Mouse (Mus musculus): ENCODE measurements around the gene Naa20. TPM values are rescaled to one million over a fixed set of nuclear protein-coding genes. Genes with fewer than 3 reads are reported as not detected.
A peak's percentile ranks its signal among the peaks of the same experiment; 100 is the strongest.

The Naa20 gene
- total RNA-seq (2014; rRNA removed) (25.8 and 29.2 TPM in 2 replicates), polyA plus RNA-seq (2012; rRNA removed) (14.4 and 14.6 TPM in 2 replicates)

GRCm38 (mm10) chr2:145901861-145902260 is at the start of gene Naa20:
Gene Naa20 (plus strand): TSS chr2:145902099.
- peak within 1 kb of the TSS; percentile 80; the same call in 1 of the 2 replicates for H3K4me3 ChIP-seq (ENCODE audit: insufficient read depth, low read depth, low read length)
- no peak within 1 kb of the TSS for H3K27ac ChIP-seq (replicated peaks; ENCODE audit: insufficient read depth, low read depth, low read length)
- H3K27me3 ChIP-seq (ENCODE audit: control insufficient read depth, insufficient read depth, low read length) = no peaks in the 10 kb centered on the region
- no peak within 1 kb of the TSS for H3K9ac ChIP-seq (ENCODE audit: low read depth, low read length)
- 94% methylated on average over 6 of the region's 6 CpGs for WGBS
- peaks cover 22% of the 10 kb centered on the region; the same call in 1 of the 2 replicates for H3K79me2 ChIP-seq (ENCODE audit: control insufficient read depth, insufficient read depth, low read length)
- TF ChIP-seq CTCF (IDR thresholded peaks at IDR 0.05; ENCODE audit: low read depth, low read length) = no peak
- no peak for TF ChIP-seq POLR2A (IDR thresholded peaks at IDR 0.05; ENCODE audit: extremely low read depth, insufficient read depth, low read length)
- H3K36me3 ChIP-seq (ENCODE audit: control insufficient read depth, insufficient read depth, low read length) = no peaks in the 10 kb centered on the region
- peaks cover 8% of the 10 kb centered on the region; the same call in 1 of the 2 replicates for H3K4me1 ChIP-seq (ENCODE audit: control insufficient read depth, insufficient read depth, low read length)
- no peak for DNase-seq (ENCODE audit: extremely low read depth, low read depth, low spot score)

- Histone ChIP-seq H3K27me3 (ENCODE audit: control insufficient read depth, insufficient read depth, low read length) (no peaks in the 10 kb centered on the region), H3K4me1 (ENCODE audit: control insufficient read depth, insufficient read depth, low read length) (peaks cover 3% of the 10 kb centered on the region; the same call in 1 of the 2 replicates), H3K79me2 (ENCODE audit: control insufficient read depth, insufficient read depth, low read length) (no peaks in the 10 kb centered on the region), H3K27ac (replicated peaks; ENCODE audit: insufficient read depth, low read depth, low read length) (no peak overlapping the region), H3K9ac (ENCODE audit: low read depth, low read length) (no peak overlapping the region), H3K36me3 (ENCODE audit: control insufficient read depth, insufficient read depth, low read length) (peaks cover 13% of the 10 kb centered on the region; the same call in 1 of the 2 replicates), H3K4me3 (ENCODE audit: insufficient read depth, low read depth, low read length) (no peak overlapping the region)
- TF ChIP-seq POLR2A (IDR thresholded peaks at IDR 0.05; ENCODE audit: extremely low read depth, insufficient read depth, low read length) = no peak
- no peak for TF ChIP-seq CTCF (IDR thresholded peaks at IDR 0.05; ENCODE audit: low read depth, low read length)
- WGBS = 57% methylated on average over 9 of the region's 9 CpGs
- peak; percentile 45 for DNase-seq (ENCODE audit: extremely low read depth, low read depth, low spot score)
These were observed 46.1 kb upstream of the Naa20 start for GRCm38 (mm10) chr2:145855831-145856230.

GRCm38 (mm10) chr2:145857864-145858263 is 44.0 kb upstream of the Naa20 start:
- no peak for DNase-seq (ENCODE audit: extremely low read depth, low read depth, low spot score)
- 52% methylated on average over 8 of the region's 8 CpGs for WGBS
- no peaks in the 10 kb centered on the region for H3K79me2 ChIP-seq (ENCODE audit: control insufficient read depth, insufficient read depth, low read length)
- peaks cover 12% of the 10 kb centered on the region for H3K4me1 ChIP-seq (ENCODE audit: control insufficient read depth, insufficient read depth, low read length)
- no peak overlapping the region for H3K9ac ChIP-seq (ENCODE audit: low read depth, low read length)
- TF ChIP-seq POLR2A (IDR thresholded peaks at IDR 0.05; ENCODE audit: extremely low read depth, insufficient read depth, low read length) (no peak), CTCF (IDR thresholded peaks at IDR 0.05; ENCODE audit: low read depth, low read length) (no peak)
- no peak overlapping the region for H3K4me3 ChIP-seq (ENCODE audit: insufficient read depth, low read depth, low read length)
- 0 out of 2 replicates have a peak, but pooled peaks cover 1% of the 10 kb centered on the region for H3K36me3 ChIP-seq (ENCODE audit: control insufficient read depth, insufficient read depth, low read length)
- no peaks in the 10 kb centered on the region for H3K27me3 ChIP-seq (ENCODE audit: control insufficient read depth, insufficient read depth, low read length)
- no peak overlapping the region for H3K27ac ChIP-seq (replicated peaks; ENCODE audit: insufficient read depth, low read depth, low read length)

- no peak for DNase-seq (ENCODE audit: extremely low read depth, low read depth, low spot score)
- H3K4me3 ChIP-seq (ENCODE audit: insufficient read depth, low read depth, low read length) = no peak overlapping the region
- H3K27ac ChIP-seq (replicated peaks; ENCODE audit: insufficient read depth, low read depth, low read length) = 0 out of 2 replicates have a peak overlapping the region, but pooled peaks have one; percentile 14
- H3K4me1 ChIP-seq (ENCODE audit: control insufficient read depth, insufficient read depth, low read length) = peaks cover 12% of the 10 kb centered on the region
- 83% methylated on average over 7 of the region's 7 CpGs for WGBS
- H3K27me3 ChIP-seq (ENCODE audit: control insufficient read depth, insufficient read depth, low read length) = no peaks in the 10 kb centered on the region
- no peak overlapping the region for H3K9ac ChIP-seq (ENCODE audit: low read depth, low read length)
- H3K36me3 ChIP-seq (ENCODE audit: control insufficient read depth, insufficient read depth, low read length) = 0 out of 2 replicates have a peak, but pooled peaks cover 4% of the 10 kb centered on the region
- TF ChIP-seq POLR2A (IDR thresholded peaks at IDR 0.05; ENCODE audit: extremely low read depth, insufficient read depth, low read length) = no peak
- TF ChIP-seq CTCF (IDR thresholded peaks at IDR 0.05; ENCODE audit: low read depth, low read length) = no peak
- H3K79me2 ChIP-seq (ENCODE audit: control insufficient read depth, insufficient read depth, low read length) = no peaks in the 10 kb centered on the region
These were observed 42.4 kb upstream of the Naa20 start for GRCm38 (mm10) chr2:145859442-145859931.

- Histone ChIP-seq H3K4me1 (ENCODE audit: control insufficient read depth, insufficient read depth, low read length) (peaks cover 12% of the 10 kb centered on the region), H3K79me2 (ENCODE audit: control insufficient read depth, insufficient read depth, low read length) (no peaks in the 10 kb centered on the region), H3K27ac (replicated peaks; ENCODE audit: insufficient read depth, low read depth, low read length) (peak overlapping the region; percentile 14), H3K36me3 (ENCODE audit: control insufficient read depth, insufficient read depth, low read length) (0 out of 2 replicates have a peak, but pooled peaks cover 4% of the 10 kb centered on the region), H3K4me3 (ENCODE audit: insufficient read depth, low read depth, low read length) (peak overlapping the region; percentile 19; the same call in 1 of the 2 replicates), H3K9ac (ENCODE audit: low read depth, low read length) (no peak overlapping the region), H3K27me3 (ENCODE audit: control insufficient read depth, insufficient read depth, low read length) (no peaks in the 10 kb centered on the region)
- no peak for TF ChIP-seq CTCF (IDR thresholded peaks at IDR 0.05; ENCODE audit: low read depth, low read length)
- TF ChIP-seq POLR2A (IDR thresholded peaks at IDR 0.05; ENCODE audit: extremely low read depth, insufficient read depth, low read length) = no peak
- no peak for DNase-seq (ENCODE audit: extremely low read depth, low read depth, low spot score)
- WGBS = 48% methylated on average over 40 of the region's 40 CpGs
These were observed 41.7 kb upstream of the Naa20 start for GRCm38 (mm10) chr2:145859932-145860801.

Data from liver, adult 2 months (tissue).